Mouse (Mus musculus): ENCODE measurements around the gene Kdm6a.

The Kdm6a gene

DNA sequence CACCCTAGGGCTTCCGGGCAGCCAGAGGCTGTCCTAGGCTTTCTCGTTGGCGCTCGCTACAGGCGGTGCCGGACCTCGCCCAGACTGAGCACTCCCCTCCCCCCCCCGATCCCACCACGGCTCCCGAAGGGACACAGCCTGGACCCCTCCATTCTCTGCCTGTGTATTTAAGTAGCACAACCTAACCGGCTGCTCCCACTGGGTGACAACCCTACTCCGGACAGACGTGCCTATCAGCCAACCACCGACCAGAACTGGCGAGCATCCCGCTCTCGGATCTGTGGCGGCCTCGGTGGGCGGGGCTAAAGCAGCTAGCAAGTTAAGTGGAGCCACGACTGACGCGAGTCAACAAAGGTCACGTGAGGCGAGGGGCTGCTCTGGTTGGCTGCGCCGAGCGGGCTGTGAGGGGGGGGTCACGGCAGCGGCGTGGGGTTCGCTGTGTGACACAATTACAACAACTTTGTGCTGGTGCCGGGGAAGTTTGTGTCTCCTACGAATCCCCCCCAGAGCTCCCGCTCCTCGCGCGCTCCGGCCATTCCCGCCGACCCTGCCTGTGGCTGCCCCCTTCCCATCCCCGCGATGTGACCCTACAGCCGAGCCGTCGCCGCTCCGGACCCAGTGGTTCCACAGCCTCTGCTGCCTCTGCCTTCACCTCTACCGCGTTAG, at the start of gene Kdm6a:
TSS of gene Kdm6a (plus strand) at position 384 of the 666 bp plus-strand sequence.
- DNase-seq (ENCODE audit: low spot score) = peak; percentile 100

DNA sequence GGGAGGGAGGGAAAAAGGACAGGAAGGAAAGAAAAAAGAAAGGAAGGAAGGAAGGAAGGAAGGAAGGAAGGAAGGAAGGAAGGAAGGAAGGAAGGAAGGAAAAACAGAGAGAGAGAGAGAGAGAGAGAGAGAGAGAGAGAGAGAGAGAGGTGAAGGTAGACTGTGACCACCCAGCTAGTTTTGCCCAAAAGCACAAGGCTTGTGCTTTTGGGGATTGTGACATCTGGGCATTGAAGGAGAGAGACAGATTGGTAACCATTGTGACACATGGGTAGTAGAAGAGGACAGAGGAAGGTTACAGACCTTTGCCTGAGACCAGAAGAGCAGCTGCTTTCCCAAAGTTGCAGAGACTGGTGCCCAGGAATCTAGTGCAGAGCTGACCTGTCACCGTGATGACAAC, 16.8 kb upstream of the Kdm6a start, which contains the start of gene Dusp21:
TSS of gene Dusp21 (plus strand) at position 301 of the 400 bp plus-strand sequence.
- DNase-seq (ENCODE audit: low spot score) = no peak

DNA sequence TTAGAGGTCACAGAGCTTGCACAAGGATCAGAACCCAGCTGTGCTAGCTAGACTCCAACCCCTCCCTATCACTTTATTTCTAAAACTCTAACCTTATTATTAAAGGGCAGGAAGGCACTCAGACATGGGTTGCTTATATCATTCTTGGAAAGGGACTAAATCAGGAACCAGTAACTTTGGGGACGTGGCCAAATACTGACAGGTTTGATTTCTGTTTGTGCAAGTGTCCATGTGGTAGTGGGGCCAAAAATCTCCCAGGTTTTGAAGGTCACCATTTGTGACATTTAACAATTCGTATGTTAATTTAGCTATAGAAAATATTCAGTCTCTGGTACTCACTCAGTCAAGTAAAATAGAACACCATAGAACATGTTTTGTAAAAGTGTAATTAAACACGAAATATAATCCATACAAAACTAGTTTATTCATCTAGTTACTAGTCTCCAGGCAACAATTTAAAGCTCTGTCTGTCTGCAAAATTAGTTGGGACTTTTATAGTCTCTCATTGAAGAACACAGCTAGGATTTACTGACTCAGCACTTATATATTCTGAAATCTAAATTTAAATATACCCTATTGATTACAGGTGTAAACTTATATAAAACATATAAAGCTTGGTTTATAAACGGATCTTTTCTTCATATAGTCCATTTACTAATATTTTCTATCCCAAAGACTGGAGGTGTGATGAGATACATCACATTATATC, 1.5 kb upstream of the Kdm6a start:
- DNase-seq (ENCODE audit: low spot score) = no peak

DNA sequence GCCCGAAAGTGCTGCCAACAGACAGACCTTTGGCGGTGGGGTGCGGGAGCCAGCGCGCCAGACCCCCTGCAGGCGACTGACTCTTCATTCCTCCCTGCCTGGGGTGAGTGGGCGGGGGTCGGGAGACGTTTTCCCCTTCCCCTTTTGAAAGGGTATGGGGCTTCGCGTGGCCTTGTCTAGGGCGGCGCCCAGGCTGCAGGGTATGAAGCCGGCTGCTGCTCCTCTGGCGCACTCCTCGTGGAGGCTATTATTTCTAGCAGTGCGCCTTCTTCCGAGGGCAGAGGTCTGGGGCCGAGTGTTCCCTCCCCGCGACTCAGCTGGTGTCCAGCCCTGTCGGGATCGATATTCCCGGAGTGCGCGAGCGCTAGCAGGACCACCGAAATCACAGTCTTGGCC, 581 bp upstream of the Kdm6a start:
- DNase-seq (ENCODE audit: low spot score) = no peak

DNA sequence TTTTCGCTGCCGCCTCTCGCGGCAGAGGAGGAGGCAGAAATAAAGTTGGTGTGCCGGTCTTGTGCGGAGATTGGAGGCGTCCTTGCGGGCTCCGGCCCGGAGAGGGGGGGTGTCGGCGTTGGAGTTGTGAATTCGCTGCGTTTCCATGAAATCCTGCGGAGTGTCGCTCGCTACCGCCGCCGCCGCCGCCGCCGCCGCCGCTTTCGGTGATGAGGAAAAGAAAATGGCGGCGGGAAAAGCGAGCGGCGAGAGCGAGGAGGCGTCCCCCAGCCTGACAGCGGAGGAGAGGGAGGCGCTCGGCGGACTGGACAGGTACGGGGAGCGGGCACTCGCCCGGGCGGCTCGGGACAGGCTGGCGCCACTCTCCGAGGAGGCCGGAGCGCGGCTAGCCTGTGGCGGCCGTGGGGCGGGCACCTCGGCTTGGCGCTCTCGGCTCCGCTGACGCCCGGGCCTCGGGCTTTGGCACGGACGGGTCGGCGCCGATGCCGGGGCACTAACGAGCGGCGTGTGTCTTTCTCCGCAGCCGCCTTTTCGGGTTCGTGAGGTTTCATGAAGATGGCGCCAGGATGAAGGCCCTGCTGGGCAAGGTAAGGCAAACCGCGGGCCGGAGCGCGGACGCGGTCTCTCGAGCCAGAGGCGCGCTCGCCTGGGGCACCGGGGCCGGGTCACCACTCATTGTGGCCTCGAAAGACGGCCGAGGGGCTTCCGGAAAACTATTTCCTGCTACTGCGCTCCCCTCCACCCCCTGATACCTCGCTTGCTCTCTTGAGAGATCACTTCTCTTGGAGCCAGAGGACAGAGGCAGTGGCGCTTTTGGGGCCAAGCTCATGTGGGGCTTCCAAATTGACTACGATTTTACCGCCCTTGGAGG, 721 bp downstream of the Kdm6a start:
- peak; percentile 67 for DNase-seq (ENCODE audit: low spot score)

DNA sequence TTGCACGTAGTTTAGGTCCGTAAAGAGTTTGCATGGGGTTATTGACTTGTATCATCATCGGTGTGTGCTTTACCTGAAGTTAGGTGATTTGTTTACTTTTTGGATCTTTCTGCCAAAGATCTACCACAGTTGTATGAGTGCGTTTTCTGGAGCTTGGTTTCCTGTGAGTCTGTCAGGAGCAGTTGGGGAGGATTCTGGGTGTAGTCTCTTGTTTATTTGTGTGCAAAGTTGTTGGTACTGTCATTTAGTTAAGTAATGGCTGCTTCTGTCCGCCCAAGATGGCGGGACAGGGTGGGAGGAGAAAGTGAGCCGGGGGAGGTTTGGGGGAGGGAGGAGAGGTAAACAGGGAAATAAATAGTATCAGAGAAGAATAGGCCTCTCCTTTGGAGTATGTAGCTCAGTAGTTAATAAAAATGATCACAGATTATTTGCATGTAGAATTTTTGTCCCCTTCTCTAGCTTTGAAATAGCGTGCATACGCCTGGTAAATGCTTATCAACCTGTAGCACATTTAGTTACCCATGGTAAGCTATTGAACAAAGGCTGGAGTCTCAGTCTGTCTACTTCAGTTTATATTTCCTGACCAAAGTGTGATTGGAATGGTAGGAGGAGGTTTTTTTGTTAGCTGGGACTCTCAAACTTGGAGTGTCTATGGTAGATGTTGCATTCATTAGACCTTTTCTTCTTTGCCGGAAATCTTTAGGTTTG, 1.7 kb downstream of the Kdm6a start:
- DNase-seq (ENCODE audit: low spot score) = peak; percentile 28

DNA sequence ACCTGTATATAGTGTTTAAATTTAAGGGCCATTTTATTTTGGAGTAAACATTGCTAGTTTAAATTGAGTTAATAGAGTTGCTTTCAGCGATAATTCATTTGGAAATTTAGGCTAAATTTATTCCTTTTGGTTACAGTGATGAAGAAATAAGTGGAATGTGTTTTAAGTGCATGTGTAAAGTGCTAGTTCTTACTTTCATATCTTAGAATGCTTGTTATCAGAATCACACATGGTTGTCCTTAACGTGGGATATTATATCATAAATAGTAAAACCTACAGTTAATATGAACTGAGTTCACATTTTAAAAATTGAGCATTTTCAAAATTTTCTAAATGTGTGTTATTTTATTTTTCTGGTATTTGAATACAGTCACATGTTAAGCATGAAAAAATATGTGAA, 2.7 kb downstream of the Kdm6a start:
- DNase-seq (ENCODE audit: low spot score) = no peak

DNA sequence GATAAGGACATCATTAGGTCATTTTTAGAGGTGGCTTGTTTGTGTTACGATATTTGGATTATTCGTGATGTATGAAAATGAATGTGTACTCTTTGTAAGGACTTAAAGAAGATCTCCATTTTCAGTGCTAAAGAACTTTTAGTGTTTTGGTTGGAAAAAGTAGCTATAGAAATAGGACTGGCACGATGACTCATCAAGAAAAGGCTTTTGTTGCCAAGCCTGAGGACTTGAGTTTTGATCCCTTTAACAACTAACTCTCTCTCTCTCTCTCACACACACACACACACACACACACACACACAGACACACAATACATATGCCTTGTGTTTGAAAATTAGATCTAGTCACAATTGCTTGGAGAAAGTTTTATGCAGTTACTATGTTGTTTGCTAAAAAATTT, 4.6 kb downstream of the Kdm6a start:
- no peak for DNase-seq (ENCODE audit: low spot score)

DNA sequence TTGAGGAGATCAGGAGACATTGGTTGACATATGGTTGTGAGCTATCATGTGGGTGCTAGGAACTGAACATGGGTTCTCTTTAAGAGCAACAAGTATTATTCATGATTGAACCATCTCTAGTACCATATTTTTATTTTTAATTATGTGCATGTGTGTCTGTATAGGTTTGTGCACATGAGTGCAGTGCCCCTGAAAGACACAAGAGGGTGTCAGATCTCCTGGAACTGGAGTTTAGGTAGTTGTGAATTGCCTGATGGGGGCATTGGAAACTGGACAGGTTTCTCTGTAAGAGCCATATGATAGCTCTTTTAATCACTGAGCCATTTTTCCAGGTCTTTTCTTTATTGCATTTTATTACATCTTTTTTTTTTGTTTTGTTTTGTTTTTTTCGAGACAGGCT, 6.6 kb downstream of the Kdm6a start:
- DNase-seq (ENCODE audit: low spot score) = no peak

DNA sequence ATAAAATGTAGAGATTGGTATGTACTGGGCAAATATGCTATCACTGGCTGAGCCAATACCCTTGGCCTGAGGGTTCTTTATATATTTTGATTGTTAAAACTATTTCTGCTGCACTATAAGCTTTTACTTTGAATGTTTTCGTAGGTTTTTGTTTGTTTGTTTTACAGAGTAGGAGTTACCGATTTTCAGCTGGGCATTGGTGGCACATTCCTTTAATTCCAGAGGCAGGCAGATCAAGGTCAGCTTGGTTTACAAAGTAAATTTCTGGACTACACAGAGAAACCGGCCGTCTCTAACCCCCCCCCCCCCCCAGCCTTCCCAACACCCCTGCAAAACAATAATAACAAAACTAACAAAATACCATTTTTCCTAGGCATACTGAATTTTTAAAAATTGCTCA, 12.5 kb downstream of the Kdm6a start:
- no peak for DNase-seq (ENCODE audit: low spot score)

DNA sequence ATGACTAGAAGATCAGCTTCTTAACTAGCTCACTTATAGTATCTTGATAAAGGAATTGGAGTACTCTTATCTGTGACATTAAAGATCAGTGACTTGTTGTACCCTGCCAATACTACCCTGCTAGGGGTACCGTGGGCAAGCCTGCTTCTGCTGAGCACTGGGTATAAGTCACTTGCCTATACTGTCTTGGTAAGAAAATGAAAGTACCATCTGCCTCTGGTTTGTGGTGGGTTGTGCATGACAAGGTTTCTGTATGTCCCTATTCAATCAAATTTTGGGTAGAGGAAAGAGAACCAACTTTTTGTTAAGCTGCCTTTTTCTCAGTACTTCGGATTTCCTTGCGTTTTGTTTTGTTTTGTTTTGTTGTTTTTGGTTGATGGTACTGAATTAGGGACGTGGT, 15.4 kb downstream of the Kdm6a start:
- no peak for DNase-seq (ENCODE audit: low spot score)

DNA sequence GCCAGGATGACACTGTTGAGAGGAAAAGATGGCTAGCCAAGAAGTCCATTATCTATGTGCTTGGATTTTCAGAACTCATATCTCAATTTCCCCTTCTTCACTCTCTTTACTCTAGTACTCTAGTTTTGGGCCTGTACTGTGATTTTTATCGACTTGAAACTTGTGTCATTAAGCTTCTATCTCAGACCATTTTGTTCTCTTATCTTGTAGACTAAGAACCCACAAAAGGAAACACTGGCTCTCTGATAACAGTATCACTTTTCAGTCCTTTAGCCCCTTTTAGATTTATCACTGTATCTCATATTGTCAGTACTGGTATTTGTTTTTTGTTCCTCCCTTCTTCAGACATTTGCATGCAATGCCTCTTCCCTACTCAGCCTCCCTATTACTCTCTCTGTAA, 17.1 kb downstream of the Kdm6a start:
- no peak for DNase-seq (ENCODE audit: low spot score)

DNA sequence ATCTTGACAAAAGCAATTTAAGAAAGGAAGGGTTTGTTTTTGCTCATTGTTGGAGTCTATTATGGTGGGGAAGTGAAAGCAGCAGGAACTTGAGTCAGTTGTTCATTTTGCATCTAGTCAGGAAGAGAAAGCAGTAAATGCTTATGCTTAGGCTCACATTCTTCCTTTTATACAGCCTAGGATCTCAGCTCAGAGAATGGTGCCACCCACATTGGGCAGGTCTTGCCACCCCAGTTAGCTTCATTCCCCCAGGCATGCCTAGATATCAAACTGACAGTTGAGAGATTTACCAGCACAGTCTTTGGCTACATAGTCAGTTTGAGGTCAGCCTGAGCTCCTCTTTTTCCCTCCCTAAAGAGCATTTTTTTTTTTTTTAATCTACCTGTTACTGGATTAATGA, 24.8 kb downstream of the Kdm6a start:
- DNase-seq (ENCODE audit: low spot score) = no peak

DNA sequence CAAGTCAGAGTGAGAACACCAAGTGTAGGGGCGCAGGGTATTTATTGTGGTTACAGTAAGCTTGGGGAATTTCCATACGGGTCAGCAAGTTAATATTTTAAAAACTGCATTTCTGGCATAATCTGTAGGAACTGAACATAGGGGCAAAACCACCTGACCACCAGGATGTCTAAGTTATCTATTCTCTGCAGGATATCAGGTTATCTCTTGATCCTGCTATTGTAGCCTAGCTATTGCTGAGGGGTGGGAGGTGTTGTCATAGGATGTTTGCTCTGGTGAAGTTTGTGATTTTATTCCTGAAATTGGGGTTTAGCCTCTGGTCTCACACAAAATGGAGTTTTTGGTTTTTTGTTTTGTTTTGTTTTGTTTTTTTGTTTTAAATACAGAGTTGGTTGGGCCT, 25.9 kb downstream of the Kdm6a start:
- DNase-seq (ENCODE audit: low spot score) = no peak

DNA sequence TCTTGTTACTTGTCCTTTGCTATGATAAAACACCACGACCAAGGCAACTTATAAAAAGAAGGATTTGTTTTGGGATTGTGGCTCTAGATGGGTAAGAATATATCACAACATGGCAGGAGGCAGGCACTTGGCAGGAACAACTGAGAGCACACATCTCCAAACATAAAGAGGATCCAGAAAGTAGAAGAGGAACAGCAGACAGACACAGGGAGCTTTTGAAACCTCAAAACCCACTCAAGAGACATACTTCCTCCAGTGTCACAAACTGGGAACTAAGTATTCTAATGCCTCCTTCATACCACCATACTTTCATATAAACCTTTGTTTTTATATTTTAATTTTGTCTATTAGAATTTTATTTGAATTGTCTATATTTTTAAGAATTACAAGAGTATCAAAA, 77.2 kb downstream of the Kdm6a start:
- no peak for DNase-seq (ENCODE audit: low spot score)

DNA sequence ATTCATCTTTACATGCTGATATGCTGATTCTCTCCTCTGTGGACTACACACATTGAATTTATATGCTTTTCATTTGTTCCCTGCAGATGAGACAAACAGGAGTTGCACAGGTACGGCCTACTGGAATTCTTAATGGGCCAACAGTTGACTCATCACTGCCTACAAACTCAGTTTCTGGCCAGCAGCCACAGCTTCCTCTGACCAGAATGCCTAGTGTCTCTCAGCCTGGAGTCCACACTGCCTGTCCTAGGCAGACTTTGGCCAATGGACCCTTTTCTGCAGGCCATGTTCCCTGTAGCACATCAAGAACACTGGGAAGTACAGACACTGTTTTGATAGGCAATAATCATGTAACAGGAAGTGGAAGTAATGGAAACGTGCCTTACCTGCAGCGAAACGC, 88.2 kb downstream of the Kdm6a start:
- no peak for DNase-seq (ENCODE audit: low spot score)

DNA sequence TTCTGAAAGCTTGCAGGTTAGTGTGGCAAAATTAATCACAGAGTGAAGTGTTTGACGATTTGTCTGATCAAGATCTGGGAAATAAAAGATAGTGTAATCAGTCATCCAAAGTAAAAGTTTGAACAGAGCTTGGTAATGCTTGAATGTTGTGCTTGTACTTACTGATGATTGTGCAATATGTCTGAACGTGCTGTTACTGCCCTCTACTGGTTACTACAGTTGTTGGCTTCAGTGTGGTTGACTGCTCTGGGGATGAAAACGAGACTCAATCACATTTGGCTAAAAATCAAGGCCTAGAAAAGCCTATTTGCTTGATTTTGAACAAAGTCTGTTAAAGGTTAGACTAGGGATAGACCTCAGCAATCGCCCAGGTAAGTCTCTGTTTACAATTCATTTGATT, 92.4 kb downstream of the Kdm6a start:
- DNase-seq (ENCODE audit: low spot score) = no peak

DNA sequence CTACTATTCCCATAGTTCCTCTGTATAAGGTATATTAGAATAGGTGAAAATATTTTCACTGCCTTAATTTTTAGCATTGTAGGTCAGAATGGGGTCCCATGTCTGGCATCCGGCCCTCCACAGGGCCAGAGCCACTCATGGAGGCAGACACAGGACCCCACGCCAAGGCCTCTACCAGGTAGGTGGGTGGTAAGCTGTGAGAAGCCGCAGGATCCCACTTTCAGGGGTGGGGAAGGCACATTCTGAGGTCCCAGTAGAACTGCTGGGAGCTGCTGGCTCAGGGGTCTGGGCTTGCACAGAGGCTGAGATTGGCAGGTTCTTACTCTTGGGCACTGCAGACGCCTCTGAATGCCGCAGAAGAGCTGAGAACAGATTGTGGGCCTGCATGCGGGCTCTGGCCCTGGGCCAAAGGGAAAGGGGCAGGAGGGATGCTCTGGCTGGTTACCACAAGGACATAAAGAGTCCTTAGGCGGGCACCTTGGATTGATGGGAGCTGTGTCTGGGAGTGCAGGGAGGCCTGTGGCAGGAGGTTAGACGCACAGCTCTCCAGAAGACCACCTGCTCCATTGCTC, 95.9 kb downstream of the Kdm6a start:
- DNase-seq (ENCODE audit: low spot score) = no peak

DNA sequence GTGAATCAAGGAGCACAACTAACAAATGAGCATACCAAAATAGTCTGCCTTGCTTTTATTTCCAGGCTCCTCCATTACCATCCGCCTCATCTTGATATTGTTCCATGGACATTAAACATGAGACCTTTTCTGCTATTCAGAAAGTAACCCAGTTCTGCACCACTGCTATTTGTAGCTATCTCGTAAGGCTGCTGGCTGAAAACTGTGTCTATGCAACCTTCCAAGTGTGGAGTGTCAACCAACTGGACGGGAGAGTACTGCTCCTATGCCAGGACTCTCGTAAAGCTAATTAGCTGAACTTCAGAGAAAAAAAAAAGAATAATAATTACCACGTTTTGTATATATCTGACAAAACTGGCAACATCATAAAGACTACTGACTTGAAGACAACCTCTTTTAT, 116.2 kb downstream of the Kdm6a start:
- no peak for DNase-seq (ENCODE audit: low spot score)

DNA sequence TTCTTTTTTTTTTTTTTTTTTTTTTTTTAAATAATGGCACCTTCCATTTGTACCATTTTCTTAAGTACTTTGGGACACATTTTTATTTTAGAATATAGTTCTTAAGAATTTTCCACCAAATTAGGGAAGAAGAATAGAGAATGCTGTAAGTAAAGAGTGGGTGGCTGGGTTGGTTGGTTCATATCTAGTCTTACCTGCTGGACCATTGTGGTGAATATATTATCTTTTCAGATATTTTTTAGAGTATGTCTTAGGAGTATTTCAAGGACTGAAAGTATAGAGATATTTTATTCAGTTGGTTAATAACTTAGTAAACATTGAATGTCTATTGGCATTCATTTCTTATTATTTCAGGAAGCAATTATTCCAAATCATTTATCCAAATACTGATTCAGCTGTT, 117.8 kb downstream of the Kdm6a start:
- DNase-seq (ENCODE audit: low spot score) = no peak
